Mouse (Mus musculus): ENCODE data around the gene Marc2.

Marc2 gene

GRCm38 (mm10) chr1:184846092-184846750, at the start of gene Marc2:
Gene Marc2 (minus strand): TSS chr1:184846451.
- no peak for DNase-seq (ENCODE audit: low spot score in 2 of 2)

- peak in 1 of 2 experiments; percentile 42 for DNase-seq (ENCODE audit: low spot score in 2 of 2)
These were observed 45.7 kb upstream of the Marc2 start for GRCm38 (mm10) chr1:184891998-184892397.

- DNase-seq (ENCODE audit: low spot score in 2 of 2) = no peak
These were observed 43.2 kb upstream of the Marc2 start for GRCm38 (mm10) chr1:184889454-184889853.

GRCm38 (mm10) chr1:184886160-184886559, 39.9 kb upstream of the Marc2 start:
- DNase-seq (ENCODE audit: low spot score in 2 of 2) = no peak

GRCm38 (mm10) chr1:184882281-184883268, 36.3 kb upstream of the Marc2 start, which contains the start of gene C130074G19Rik:
Gene C130074G19Rik (minus strand): TSS chr1:184883218.
- peak in 1 of 2 experiments; percentile 21 for DNase-seq (ENCODE audit: low spot score in 2 of 2)

GRCm38 (mm10) chr1:184881861-184882260, 35.6 kb upstream of the Marc2 start:
- DNase-seq (ENCODE audit: low spot score in 2 of 2) = no peak

GRCm38 (mm10) chr1:184881211-184881610, 35.0 kb upstream of the Marc2 start:
- DNase-seq (ENCODE audit: low spot score in 2 of 2) = no peak

- no peak for DNase-seq (ENCODE audit: low spot score in 2 of 2)
These were observed 32.6 kb upstream of the Marc2 start for GRCm38 (mm10) chr1:184878860-184879259.

- peak; percentile 53 to 63 for DNase-seq (ENCODE audit: low spot score in 2 of 2)
These were observed 31.1 kb upstream of the Marc2 start for GRCm38 (mm10) chr1:184877306-184877705.

- no peak for DNase-seq (ENCODE audit: low spot score in 2 of 2)
These were observed 27.7 kb upstream of the Marc2 start for GRCm38 (mm10) chr1:184873910-184874309.

- DNase-seq (ENCODE audit: low spot score in 2 of 2) = no peak
These were observed 26.0 kb upstream of the Marc2 start for GRCm38 (mm10) chr1:184872069-184872819.

GRCm38 (mm10) chr1:184871506-184871905, 25.3 kb upstream of the Marc2 start:
- no peak for DNase-seq (ENCODE audit: low spot score in 2 of 2)

- no peak for DNase-seq (ENCODE audit: low spot score in 2 of 2)
These were observed 24.6 kb upstream of the Marc2 start for GRCm38 (mm10) chr1:184870646-184871385.

- no peak for DNase-seq (ENCODE audit: low spot score in 2 of 2)
These were observed 23.8 kb upstream of the Marc2 start for GRCm38 (mm10) chr1:184869939-184870565.

- no peak for DNase-seq (ENCODE audit: low spot score in 2 of 2)
These were observed 21.4 kb upstream of the Marc2 start for GRCm38 (mm10) chr1:184867640-184868120.

- no peak for DNase-seq (ENCODE audit: low spot score in 2 of 2)
These were observed 18.1 kb upstream of the Marc2 start for GRCm38 (mm10) chr1:184864381-184864801.

GRCm38 (mm10) chr1:184862636-184863035, 16.4 kb upstream of the Marc2 start:
- no peak for DNase-seq (ENCODE audit: low spot score in 2 of 2)

GRCm38 (mm10) chr1:184861551-184861950, 15.3 kb upstream of the Marc2 start:
- no peak for DNase-seq (ENCODE audit: low spot score in 2 of 2)

- no peak for DNase-seq (ENCODE audit: low spot score in 2 of 2)
These were observed 14.0 kb upstream of the Marc2 start for GRCm38 (mm10) chr1:184860276-184860675.

- no peak for DNase-seq (ENCODE audit: low spot score in 2 of 2)
These were observed 12.0 kb upstream of the Marc2 start for GRCm38 (mm10) chr1:184858253-184858652.

Data from left cerebral cortex, adult 9 months (tissue).